Mouse (Mus musculus): ENCODE measurements around the gene Zmiz1.

- TF ChIP-seq MAX (IDR thresholded peaks at IDR 0.05; ENCODE audit: low read depth) = no peak
- no peak for TF ChIP-seq POLR2A (IDR thresholded peaks at IDR 0.05; ENCODE audit: insufficient read length, low read depth)
- no peak for TF ChIP-seq CEBPB (IDR thresholded peaks at IDR 0.05; ENCODE audit: insufficient read depth, poor library complexity, severe bottlenecking)
- TF ChIP-seq TCF12 (IDR thresholded peaks at IDR 0.05; ENCODE audit: insufficient read depth, poor library complexity, severe bottlenecking) = no peak
- TF ChIP-seq USF1 (IDR thresholded peaks at IDR 0.05; ENCODE audit: low read depth) = no peak
- TF ChIP-seq REST (IDR thresholded peaks at IDR 0.05; ENCODE audit: insufficient read depth, insufficient read length) = no peak
- no peak for TF ChIP-seq POLR2AphosphoS2 (IDR thresholded peaks at IDR 0.05; ENCODE audit: insufficient read length, low read depth)
- TF ChIP-seq SRF (IDR thresholded peaks at IDR 0.05; ENCODE audit: control insufficient read depth, insufficient read length, low read depth) = no peak
- TF ChIP-seq MYOG (IDR thresholded peaks at IDR 0.05; ENCODE audit: control insufficient read depth in 1 of 3, insufficient read depth in 1 of 3, insufficient read length in 2 of 3, low read depth in 2 of 3) = no peak
- TF ChIP-seq E2F4 (IDR thresholded peaks at IDR 0.05; ENCODE audit: insufficient read depth) = no peak
Observed at GRCm38 (mm10) chr14:25520991-25521390, 62.0 kb downstream of the Zmiz1 start.
